ENCODE assay signal across 10 mouse cellular contexts in the genomic region with DNA sequence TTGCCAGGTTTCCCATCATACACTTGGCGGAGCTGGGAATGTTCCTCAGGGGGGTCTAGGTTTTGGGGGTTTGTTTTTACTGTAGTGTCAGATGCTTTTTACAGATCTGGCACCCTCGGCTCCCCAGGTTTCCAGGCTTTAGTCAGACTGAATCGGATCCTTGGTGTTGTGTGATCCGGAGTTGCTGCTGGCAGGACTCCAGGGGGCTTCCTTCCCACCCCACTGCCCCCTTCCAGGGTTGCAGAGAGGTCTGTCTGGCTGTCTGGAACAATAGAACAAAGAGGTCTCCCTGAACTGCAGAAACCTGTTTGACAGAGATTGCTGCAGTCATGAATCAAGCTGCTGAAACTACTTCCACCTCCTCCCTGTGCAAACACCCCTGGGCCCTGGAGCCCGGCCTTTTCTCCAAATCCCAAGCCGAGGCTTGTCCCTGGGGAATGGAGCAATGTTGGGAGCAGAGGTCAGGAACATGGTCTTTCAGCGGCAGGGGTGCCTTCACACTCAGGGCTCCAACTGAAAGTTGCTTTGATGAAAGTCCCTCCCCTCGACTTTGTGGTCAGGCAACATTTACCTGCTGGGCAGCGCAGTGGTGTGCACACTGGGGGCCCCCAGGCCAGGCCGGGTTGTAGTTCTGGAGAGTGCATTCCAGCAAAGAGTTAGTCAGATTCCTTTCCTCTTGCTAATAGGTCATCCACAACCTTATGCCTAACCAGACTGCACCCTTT. TPM values are rescaled to one million over a fixed set of nuclear protein-coding genes. Genes with fewer than 3 reads are reported as not detected.
A peak's percentile ranks its signal among the peaks of the same experiment; 100 is the strongest.
DNase-seq lines count a peak whose midpoint lies in the region; ATAC-seq lines count a peak whose summit lies in the region.
"Had no signal": no experiment of that assay in that cellular context is flagged by ENCODE, and none has a peak within 500 bp of the region (broad histone marks: within the 10 kb centered on the region; RNA-seq: fewer than 3 reads in every experiment).

No protein-coding gene starts in this region.

- ATAC-seq in heart, embryonic 11.5 days (replicated peaks; ENCODE audit: insufficient number of reproducible peaks, low FRiP score, low TSS enrichment), result no peak
- peak; percentile 82 for ATAC-seq in intestine, embryonic 14.5 days (replicated peaks; ENCODE audit: low FRiP score, low TSS enrichment, low read depth)
- ATAC-seq in lung, embryonic 15.5 days (ENCODE audit: borderline replicate concordance, extremely low read depth, low FRiP score, low TSS enrichment), result peak; percentile 69

- H3K4me3 ChIP-seq in heart, embryonic 11.5 days (ENCODE audit: low read depth, low read length), result no peak overlapping the region
- no peak overlapping the region for H3K4me3 ChIP-seq in intestine, embryonic 14.5 days (ENCODE audit: low read depth, low read length)
- no peak overlapping the region for H3K4me3 ChIP-seq in lung, embryonic 15.5 days

- H3K9me3 ChIP-seq in heart, embryonic 11.5 days (replicated peaks; ENCODE audit: control insufficient read depth, low read length), result no peaks in the 10 kb centered on the region
- H3K9me3 ChIP-seq in intestine, embryonic 14.5 days (ENCODE audit: control insufficient read depth, low read length), result no peaks in the 10 kb centered on the region
- no peaks in the 10 kb centered on the region for H3K9me3 ChIP-seq in lung, embryonic 15.5 days

- no peak for DNase-seq in heart, postnatal 25 days (ENCODE audit: low spot score)
- peak; percentile 73 for DNase-seq in Muller cell, postnatal 12 days (ENCODE audit: inconsistent ontology term)
- peak; percentile 66 for DNase-seq in intestine, embryonic 14.5 days (ENCODE audit: low spot score)
- DNase-seq in thymus, postnatal 14 days, result no peak
- DNase-seq in B cell, adult 2 months, result no peak
- no peak for DNase-seq in layer of hippocampus, adult 11-12 months (ENCODE audit: low spot score)
- DNase-seq: gastrocnemius, postnatal 10 days had no signal

- no peaks in the 10 kb centered on the region for H3K36me3 ChIP-seq in heart, embryonic 11.5 days (ENCODE audit: control insufficient read depth, insufficient read depth, low read length)
- no peaks in the 10 kb centered on the region for H3K36me3 ChIP-seq in intestine, embryonic 14.5 days (ENCODE audit: control insufficient read depth, insufficient read depth, low read length)
- no peaks in the 10 kb centered on the region for H3K36me3 ChIP-seq in lung, embryonic 15.5 days

- H3K27me3 ChIP-seq in heart, embryonic 11.5 days (ENCODE audit: control insufficient read depth, insufficient read depth, low read length), result peaks cover 4% of the 10 kb centered on the region; the same call in 1 of the 2 replicates
- no peaks in the 10 kb centered on the region for H3K27me3 ChIP-seq in intestine, embryonic 14.5 days (replicated peaks; ENCODE audit: control insufficient read depth, insufficient read depth, low read length)
- no peaks in the 10 kb centered on the region for H3K27me3 ChIP-seq in lung, embryonic 15.5 days

- 0 out of 2 replicates have a peak overlapping the region, but pooled peaks have one; percentile 1 for H3K27ac ChIP-seq in heart, embryonic 11.5 days (ENCODE audit: low read depth, low read length)
- peak overlapping the region; percentile 48 for H3K27ac ChIP-seq in intestine, embryonic 14.5 days (ENCODE audit: low read depth)
- peak overlapping the region; percentile 92 for H3K27ac ChIP-seq in lung, embryonic 15.5 days
- H3K27ac ChIP-seq: liver, embryonic 14.5 days had no signal

- H3K9ac ChIP-seq in heart, embryonic 11.5 days (ENCODE audit: low read depth, low read length), result peak overlapping the region; percentile 24; the same call in 1 of the 2 replicates
- no peak overlapping the region for H3K9ac ChIP-seq in intestine, embryonic 14.5 days (ENCODE audit: low read length)
- H3K9ac ChIP-seq in lung, embryonic 15.5 days, result no peak overlapping the region
- H3K9ac ChIP-seq: liver, embryonic 14.5 days had no signal

- intact Hi-C loops in heart, postnatal 25 days (cut with DNase I), result no loop called here

- 26% methylated on average over 10 of the region's 10 CpGs for WGBS in heart, embryonic 11.5 days (ENCODE audit: insufficient replicate concordance)
- WGBS in intestine, embryonic 14.5 days, result 24% methylated on average over 10 of the region's 10 CpGs
- 14% methylated on average over 10 of the region's 10 CpGs for WGBS in lung, embryonic 15.5 days

- H3K4me1 ChIP-seq in heart, embryonic 11.5 days (ENCODE audit: control insufficient read depth, insufficient read depth, low read length), result peaks cover 15% of the 10 kb centered on the region
- peaks cover 15% of the 10 kb centered on the region for H3K4me1 ChIP-seq in intestine, embryonic 14.5 days (replicated peaks; ENCODE audit: control insufficient read depth, insufficient read depth, low read length)
- H3K4me1 ChIP-seq in lung, embryonic 15.5 days, result peaks cover 25% of the 10 kb centered on the region

- no peak overlapping the region for H3K4me2 ChIP-seq in heart, embryonic 11.5 days
- no peak overlapping the region for H3K4me2 ChIP-seq in intestine, embryonic 14.5 days (ENCODE audit: low read length)
- H3K4me2 ChIP-seq in lung, embryonic 15.5 days, result peak overlapping the region; percentile 29; the same call in 1 of the 2 replicates

RNA-seq across cellular contexts. Expression of a gene that starts 49.3 kb away (rescaled TPM):
- 33.8 and 39.7 TPM in 2 replicates for polyA plus RNA-seq in heart, embryonic 11.5 days (2014; fragmentation: Nextera tagmentation; extraction: Ambion mirVana)
- total RNA-seq in heart, postnatal 25 days (2021), result 1,000 to 10,000 TPM; 1,096 to 1,107 TPM
- polyA plus RNA-seq in intestine, embryonic 14.5 days (2014; fragmentation: Nextera tagmentation; extraction: Ambion mirVana), result 0.42 and 0.66 TPM in 2 replicates
- 13.3 and 13.5 TPM in 2 replicates for polyA plus RNA-seq in lung, embryonic 15.5 days (2015; fragmentation: Nextera tagmentation; extraction: Ambion mirVana)

Comparison
In these comparisons a context has a peak if more than half of its experiments do, and no peak if none do; other contexts are left out.
1. H3K27ac ChIP-seq: peak in every context shown above with its lines; median percentile 92 in lung, embryonic 15.5 days; 48 in intestine, embryonic 14.5 days; 1 in heart, embryonic 11.5 days.
2. DNase-seq: peak in Muller cell, postnatal 12 days (single experiment) and intestine, embryonic 14.5 days (single experiment); none in heart, postnatal 25 days (single experiment), thymus, postnatal 14 days (single experiment), B cell, adult 2 months (0 of 2) and layer of hippocampus, adult 11-12 months (single experiment).